ENCODE assay signal across 15 mouse cellular contexts in the genomic region with DNA sequence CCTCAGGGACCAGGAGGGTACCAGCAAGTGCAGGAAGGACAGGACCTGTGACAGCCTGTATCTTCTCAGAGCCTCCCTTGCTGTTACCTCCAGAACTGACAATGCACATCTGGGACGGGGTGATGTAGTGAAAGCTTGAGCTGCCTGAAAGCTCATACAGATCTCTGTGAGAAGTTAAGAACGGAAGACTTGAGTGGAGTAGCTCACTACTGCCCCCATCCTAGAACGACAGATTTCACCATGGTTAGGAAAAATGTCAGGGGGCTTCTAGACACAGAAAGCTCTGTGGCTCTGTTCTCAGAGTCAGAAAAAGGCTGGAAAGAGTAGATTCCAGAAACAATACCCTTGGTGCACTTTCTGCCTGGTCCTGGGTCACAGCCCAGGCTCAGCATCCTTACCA.
A peak's percentile ranks its signal among the peaks of the same experiment; 100 is the strongest.
DNase-seq lines count a peak whose midpoint lies in the region; ATAC-seq and TF ChIP-seq lines count a peak whose summit lies in the region.
"Had no signal": no experiment of that assay in that cellular context is flagged by ENCODE, and none has a peak within 500 bp of the region (broad histone marks: within the 10 kb centered on the region; RNA-seq: fewer than 3 reads in every experiment).

No protein-coding gene starts in this region.

- no peak overlapping the region for H3K4me3 ChIP-seq in intestine, postnatal 0 days (ENCODE audit: low read depth, low read length)
- no peak overlapping the region for H3K4me3 ChIP-seq in intestine, embryonic 16.5 days (ENCODE audit: low read length)
- H3K4me3 ChIP-seq in heart, embryonic 10.5 days: no peak overlapping the region
- H3K4me3 ChIP-seq: embryonic facial prominence, embryonic 12.5 days; forebrain, embryonic 15.5 days; heart, embryonic 15.5 days; limb, embryonic 12.5 days; neural tube, embryonic 15.5 days had no signal

- no peaks in the 10 kb centered on the region for H3K4me1 ChIP-seq in intestine, postnatal 0 days (replicated peaks; ENCODE audit: control insufficient read depth, insufficient read depth, low read length)
- no peaks in the 10 kb centered on the region for H3K4me1 ChIP-seq in intestine, embryonic 16.5 days (ENCODE audit: control insufficient read depth, insufficient read depth, low read length)
- H3K4me1 ChIP-seq in heart, embryonic 10.5 days: no peaks in the 10 kb centered on the region
- H3K4me1 ChIP-seq: embryonic facial prominence, embryonic 12.5 days; limb, embryonic 12.5 days had no signal

- H3K36me3 ChIP-seq in intestine, postnatal 0 days (ENCODE audit: control insufficient read depth, insufficient read depth): no peaks in the 10 kb centered on the region
- no peaks in the 10 kb centered on the region for H3K36me3 ChIP-seq in intestine, embryonic 16.5 days (ENCODE audit: control insufficient read depth, insufficient read depth, low read length)
- H3K36me3 ChIP-seq in heart, embryonic 10.5 days: no peaks in the 10 kb centered on the region
- H3K36me3 ChIP-seq: embryonic facial prominence, embryonic 12.5 days; forebrain, embryonic 15.5 days; heart, embryonic 15.5 days; limb, embryonic 12.5 days; neural tube, embryonic 15.5 days had no signal

- no peak overlapping the region for H3K4me2 ChIP-seq in intestine, postnatal 0 days (replicated peaks; ENCODE audit: low read depth)
- no peak overlapping the region for H3K4me2 ChIP-seq in intestine, embryonic 16.5 days (ENCODE audit: low read depth, low read length)
- H3K4me2 ChIP-seq: embryonic facial prominence, embryonic 12.5 days; forebrain, embryonic 15.5 days; heart, embryonic 15.5 days; limb, embryonic 12.5 days; neural tube, embryonic 15.5 days had no signal

- no peaks in the 10 kb centered on the region for H3K9me3 ChIP-seq in intestine, postnatal 0 days (ENCODE audit: control insufficient read depth)
- no peaks in the 10 kb centered on the region for H3K9me3 ChIP-seq in intestine, embryonic 16.5 days (ENCODE audit: control insufficient read depth, low read length)
- no peaks in the 10 kb centered on the region for H3K9me3 ChIP-seq in heart, embryonic 10.5 days
- H3K9me3 ChIP-seq: embryonic facial prominence, embryonic 12.5 days; forebrain, embryonic 15.5 days; heart, embryonic 15.5 days; limb, embryonic 12.5 days; neural tube, embryonic 15.5 days had no signal

- no peak overlapping the region for H3K9ac ChIP-seq in intestine, postnatal 0 days (ENCODE audit: low read depth, low read length)
- no peak overlapping the region for H3K9ac ChIP-seq in intestine, embryonic 16.5 days (ENCODE audit: low read depth, low read length)
- H3K9ac ChIP-seq: embryonic facial prominence, embryonic 12.5 days; forebrain, embryonic 15.5 days; heart, embryonic 15.5 days; limb, embryonic 12.5 days; neural tube, embryonic 15.5 days had no signal

- H3K27me3 ChIP-seq in intestine, postnatal 0 days (replicated peaks; ENCODE audit: control insufficient read depth, insufficient read depth, low read length): peaks cover 6% of the 10 kb centered on the region
- peaks cover 25% of the 10 kb centered on the region for H3K27me3 ChIP-seq in intestine, embryonic 16.5 days (replicated peaks; ENCODE audit: control insufficient read depth, insufficient read depth, low read length)
- peaks cover 80% of the 10 kb centered on the region for H3K27me3 ChIP-seq in heart, embryonic 10.5 days (ENCODE audit: insufficient read depth, poor library complexity, severe bottlenecking)
- H3K27me3 ChIP-seq: forebrain, embryonic 15.5 days had no signal

- peak; percentile 31 for DNase-seq in embryo, embryonic 10.5 days (ENCODE audit: low spot score)
- DNase-seq in embryo, embryonic 9.5 days (ENCODE audit: extremely low spot score): no peak
- DNase-seq in thymus, postnatal 0 days (ENCODE audit: low spot score): peak; percentile 40
- no peak for DNase-seq in thymus, adult 18-20 months
- DNase-seq in adrenal gland, postnatal 25 days: no peak
- no peak for DNase-seq in heart, embryonic 10.5 days (ENCODE audit: low spot score)
- DNase-seq: kidney, postnatal 25 days; layer of hippocampus, postnatal 36 days had no signal

- ATAC-seq in intestine, postnatal 0 days: no peak
- ATAC-seq in intestine, embryonic 16.5 days: no peak
- ATAC-seq: forebrain, embryonic 15.5 days had no signal

- WGBS in intestine, postnatal 0 days: 6% methylated on average over 3 of the region's 3 CpGs
- 8% methylated on average over 3 of the region's 3 CpGs for WGBS in intestine, embryonic 16.5 days
- WGBS in heart, embryonic 10.5 days: 7% methylated on average over 3 of the region's 3 CpGs

- no peak overlapping the region for H3K27ac ChIP-seq in intestine, postnatal 0 days (ENCODE audit: low read depth, low read length)
- H3K27ac ChIP-seq in intestine, embryonic 16.5 days (ENCODE audit: low read length): no peak overlapping the region
- no peak overlapping the region for H3K27ac ChIP-seq in heart, embryonic 10.5 days
- H3K27ac ChIP-seq: embryonic facial prominence, embryonic 12.5 days; forebrain, embryonic 15.5 days; heart, embryonic 15.5 days; limb, embryonic 12.5 days; neural tube, embryonic 15.5 days had no signal

- TF ChIP-seq CTCF in intestine, postnatal 0 days (IDR thresholded peaks at IDR 0.05; ENCODE audit: low read depth): peak; percentile 52

Comparison
In these comparisons a context has a peak if more than half of its experiments do, and no peak if none do; other contexts are left out.
1. DNase-seq: peak in embryo, embryonic 10.5 days (single experiment) and thymus, postnatal 0 days (single experiment); none in embryo, embryonic 9.5 days (single experiment), thymus, adult 18-20 months (0 of 2), adrenal gland, postnatal 25 days (single experiment) and heart, embryonic 10.5 days (single experiment).